Mouse (Mus musculus) 3134 (cell line): ENCODE data around the gene Fbl.
"Not testable (repeated sequence)": the region's sequence is repeated elsewhere in the genome, so short reads cannot be mapped to it uniquely, and the experiment has no call there.

Source experiments
- DNase-seq: peaks from one replicate; pipeline ENCODE4 v3.0.0-alpha.2; 2011; ENCODE audit warnings: low spot score; ENCODE audit not compliant: insufficient read length; ENCODE audit errors: extremely low read depth

Gene Fbl

GRCm38 (mm10) chr7:28191489-28191888, 22.0 kb downstream of the Fbl start:
- DNase-seq: no peak

DNA sequence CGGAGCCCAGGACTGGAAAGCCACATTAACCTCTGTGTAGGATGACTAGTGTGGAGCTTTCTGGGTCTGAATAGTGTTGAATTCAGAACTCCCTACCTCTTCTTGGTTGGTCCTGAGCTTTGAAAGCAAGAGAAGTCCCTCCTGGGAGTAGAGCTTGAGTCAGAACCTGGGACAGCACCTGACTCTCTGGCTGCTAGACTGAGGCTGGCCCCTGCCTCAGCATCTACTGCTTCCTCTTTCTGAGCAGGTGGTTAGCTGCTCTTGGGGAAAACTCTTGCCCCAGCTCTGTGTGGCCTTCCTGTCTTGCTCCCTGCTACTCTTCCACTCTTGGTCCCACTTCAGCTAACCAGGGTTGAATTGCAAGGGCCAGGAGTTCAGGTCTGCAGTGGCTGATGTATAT, 22.4 kb downstream of the Fbl start:
- DNase-seq: no peak

- DNase-seq: no peak
Measured at GRCm38 (mm10) chr7:28195414-28196098, 26.0 kb downstream of the Fbl start.

DNA sequence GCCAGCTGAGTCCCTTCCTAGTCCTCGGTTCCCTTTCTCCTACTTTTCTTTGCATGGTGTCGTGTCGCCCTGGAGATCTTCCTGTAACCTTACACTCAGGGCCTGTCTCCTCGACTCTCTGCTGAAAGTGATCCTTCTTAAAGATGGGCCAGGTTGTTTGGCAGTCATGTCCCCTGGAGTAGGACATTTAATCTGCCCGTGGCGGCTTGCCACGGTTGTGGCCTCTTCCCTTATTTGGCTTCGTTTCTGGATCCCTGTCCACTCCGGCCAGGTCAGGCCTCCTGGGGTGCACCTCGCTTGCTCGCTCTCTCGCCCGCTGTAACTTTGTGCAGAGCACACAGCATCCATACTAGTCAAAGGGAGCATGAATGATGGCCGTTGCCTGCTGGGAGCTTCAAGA, 27.0 kb downstream of the Fbl start:
- DNase-seq: no peak

DNA sequence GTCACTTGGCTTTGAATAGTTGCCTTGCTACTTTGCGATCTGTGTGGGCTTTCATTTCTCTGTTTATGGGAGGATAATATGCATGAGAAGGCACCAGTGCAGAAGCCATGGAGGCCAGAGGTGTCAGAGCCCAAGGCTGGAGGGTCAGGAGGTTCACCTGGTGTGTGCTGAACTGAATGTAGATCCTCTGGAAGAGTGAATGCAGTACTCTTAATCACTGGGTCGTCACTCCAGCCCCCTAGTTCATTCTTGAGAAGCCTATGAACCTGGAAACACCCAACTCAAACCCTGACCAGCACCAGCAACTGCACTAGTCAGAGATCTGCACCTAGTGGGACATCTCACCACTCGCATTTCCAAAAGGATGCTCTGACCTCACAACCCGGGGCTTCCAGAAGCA, 29.5 kb downstream of the Fbl start:
- DNase-seq: no peak

GRCm38 (mm10) chr7:28203207-28204108, 33.9 kb downstream of the Fbl start:
- DNase-seq: no peak

DNA sequence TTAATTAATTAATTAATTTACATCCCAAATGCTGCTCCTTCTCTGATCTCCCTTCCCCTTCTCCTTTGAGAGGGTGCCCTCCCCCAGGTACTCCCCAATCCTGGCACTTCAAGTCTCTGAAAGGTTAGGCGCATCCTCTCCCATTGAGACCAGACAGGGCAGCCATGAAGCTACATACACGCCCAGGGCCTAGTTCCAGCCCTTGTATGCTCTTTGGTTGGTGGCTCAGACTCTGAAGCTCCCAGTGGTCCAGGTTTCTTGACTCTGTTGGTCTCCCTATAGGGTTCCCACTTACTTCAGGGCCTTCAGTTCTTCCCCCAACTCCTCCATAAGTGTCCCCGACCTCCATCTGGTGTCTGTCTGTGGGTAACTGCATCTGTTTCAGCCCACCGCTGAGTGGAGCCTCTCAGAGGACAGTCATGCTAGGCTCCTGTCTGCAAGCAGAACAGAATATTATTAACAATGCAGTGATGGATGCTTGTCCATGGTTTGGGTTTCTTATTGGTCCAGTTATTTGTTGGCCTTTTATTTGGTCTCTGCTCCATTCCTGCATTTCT, 36.6 kb downstream of the Fbl start:
- DNase-seq: no peak

DNA sequence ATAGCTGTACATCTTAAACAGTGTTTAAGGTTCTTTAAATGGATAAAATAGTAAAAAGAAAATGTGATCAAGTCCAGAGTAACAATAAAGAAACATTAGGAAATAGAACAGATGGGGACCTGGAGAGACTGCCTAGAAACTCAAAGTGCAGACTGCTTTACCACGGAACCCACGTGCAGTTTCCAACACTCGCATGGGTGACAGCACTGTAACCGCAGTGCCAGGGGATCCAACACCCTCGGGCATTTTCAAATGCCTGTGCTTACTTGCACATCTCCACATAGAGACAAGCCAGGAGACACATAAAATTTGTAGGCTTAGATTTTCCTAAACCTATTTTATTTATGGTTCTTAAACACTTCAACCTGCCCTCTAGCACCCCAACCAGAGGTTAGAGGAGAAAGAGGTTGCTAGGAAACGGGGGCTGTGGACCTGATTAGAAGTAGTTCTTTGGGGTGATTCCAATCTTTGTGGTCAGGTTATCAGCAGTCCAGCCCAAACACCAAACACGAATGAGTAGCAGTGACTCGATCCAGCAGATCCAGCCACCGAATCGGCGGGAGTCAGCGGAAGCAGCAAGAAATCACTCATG, 39.0 kb downstream of the Fbl start:
- no peak for DNase-seq

GRCm38 (mm10) chr7:28208988-28209508, 39.5 kb downstream of the Fbl start:
- no peak for DNase-seq

GRCm38 (mm10) chr7:28210731-28211130, 41.2 kb downstream of the Fbl start:
- no peak for DNase-seq

DNA sequence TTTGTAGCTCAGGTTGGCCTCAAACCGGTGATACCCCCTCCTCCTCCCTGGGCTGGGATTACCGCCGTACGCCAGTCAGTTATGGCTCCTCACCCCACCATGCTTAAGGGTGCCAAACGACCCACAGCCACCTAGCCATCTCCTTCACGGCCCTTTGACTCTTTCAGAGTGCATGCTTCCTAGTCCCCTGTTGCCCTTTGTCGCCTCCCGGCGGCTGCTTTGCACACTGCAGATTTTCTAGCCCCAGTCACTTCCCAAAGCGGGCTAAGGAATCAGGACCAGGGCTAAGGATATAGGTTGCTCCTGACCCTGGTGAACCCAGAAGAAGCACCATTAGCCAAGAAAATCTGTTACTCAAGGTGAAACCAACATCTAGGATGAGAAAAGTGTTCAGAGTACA, 44.6 kb downstream of the Fbl start:
- DNase-seq: peak; percentile 42

DNA sequence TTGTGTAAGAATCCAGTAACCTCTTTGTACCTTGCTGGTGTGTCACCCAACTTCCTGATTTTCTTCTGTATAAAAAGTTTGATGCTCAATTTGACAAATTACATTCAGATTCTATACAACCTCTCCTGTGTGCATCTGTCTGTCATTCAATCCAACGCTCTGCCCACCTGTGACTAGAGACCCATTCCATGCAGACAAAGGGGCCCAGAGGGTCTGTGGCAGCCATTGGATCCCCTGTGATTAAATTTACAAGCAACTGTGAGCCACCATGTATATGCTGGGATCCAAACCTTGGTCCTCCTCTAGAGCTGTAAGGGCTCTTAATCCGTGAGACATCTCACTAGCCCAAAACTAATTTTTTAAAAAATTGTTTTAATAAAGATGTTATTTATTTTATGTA, 46.4 kb downstream of the Fbl start:
- DNase-seq: not testable (repeated sequence)

DNA sequence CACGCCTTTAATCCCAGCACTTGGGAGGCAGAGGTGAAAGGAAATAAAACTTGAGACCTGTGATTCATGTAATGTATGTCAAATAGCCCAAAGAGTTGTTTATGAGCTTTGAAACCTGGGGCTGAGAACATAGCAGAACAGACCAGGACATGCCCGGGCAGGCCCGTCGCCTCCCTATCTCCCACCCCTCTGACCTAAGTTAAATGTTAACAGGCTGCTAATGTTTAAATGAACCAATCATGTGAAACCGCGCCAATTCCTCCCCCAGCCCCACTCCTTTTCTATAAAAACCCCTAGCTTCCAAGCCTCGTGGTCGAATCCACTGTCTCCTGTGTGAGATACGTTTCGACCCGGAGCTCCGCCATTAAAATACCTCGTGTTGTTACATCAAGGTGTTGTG, 48.3 kb downstream of the Fbl start:
- DNase-seq: not testable (repeated sequence)

GRCm38 (mm10) chr7:28218951-28219740, 49.6 kb downstream of the Fbl start:
- DNase-seq: not testable (repeated sequence)

- DNase-seq: not testable (repeated sequence)
Measured at GRCm38 (mm10) chr7:28226836-28227235, 57.3 kb downstream of the Fbl start.

DNA sequence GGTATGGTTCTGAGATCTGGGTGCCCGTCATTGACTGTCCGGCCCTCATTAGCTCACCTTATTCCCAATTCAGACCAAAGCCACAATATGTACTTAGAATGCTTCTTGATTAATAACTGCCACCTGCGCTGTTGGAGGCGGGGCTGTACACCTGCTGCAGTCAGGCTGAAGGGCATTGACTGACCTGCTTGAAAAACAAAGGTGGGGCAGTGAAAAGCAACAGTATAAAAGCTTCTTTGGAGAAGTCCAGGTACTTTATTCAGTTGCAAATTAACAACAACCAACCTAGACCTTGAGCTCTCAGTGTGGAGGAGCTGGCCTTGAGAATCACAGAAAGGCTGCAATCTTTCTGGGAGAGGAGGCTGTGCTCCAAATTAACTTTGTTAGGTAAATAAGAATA, 57.9 kb downstream of the Fbl start:
- DNase-seq: not testable (repeated sequence)
